Mouse (Mus musculus): ENCODE data around the gene Pgam2.

DNA sequence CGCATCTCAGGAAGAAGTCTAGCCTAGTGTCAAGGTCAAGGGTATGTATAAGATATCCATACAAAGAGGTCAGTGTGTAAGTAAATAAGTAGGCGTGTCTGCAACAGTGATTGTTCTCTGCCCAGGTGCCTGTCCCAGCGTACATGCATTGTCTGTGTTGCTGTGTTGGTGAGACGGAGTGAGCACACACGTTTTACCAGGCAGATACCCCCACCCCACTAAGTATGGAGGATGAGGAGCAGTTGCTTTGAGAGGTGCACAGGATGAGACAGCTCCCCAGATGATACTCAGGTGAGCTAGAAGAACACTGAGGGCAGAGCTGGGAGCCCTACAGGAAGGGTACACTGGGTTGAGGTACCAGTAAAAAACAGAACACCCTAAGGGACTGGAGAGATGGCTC lies 641 bp upstream of the Pgam2 start:
- TF ChIP-seq MAFK (IDR thresholded peaks at IDR 0.05; ENCODE audit: insufficient read depth, low read depth, low read length), result no peak
- TF ChIP-seq CHD2 (IDR thresholded peaks at IDR 0.05; ENCODE audit: low read depth, low read length), result no peak
- no peak for TF ChIP-seq ZC3H11A (IDR thresholded peaks at IDR 0.05; ENCODE audit: borderline replicate concordance, low read depth, low read length)
